Mouse (Mus musculus): ENCODE data around the gene Ssxb3. TPM values are rescaled to one million over a fixed set of nuclear protein-coding genes. Genes with fewer than 3 reads are reported as not detected.

The Ssxb3 gene
- polyA plus RNA-seq (2012; ENCODE audit: low replicate concordance) = not detected in 2 replicates

DNA sequence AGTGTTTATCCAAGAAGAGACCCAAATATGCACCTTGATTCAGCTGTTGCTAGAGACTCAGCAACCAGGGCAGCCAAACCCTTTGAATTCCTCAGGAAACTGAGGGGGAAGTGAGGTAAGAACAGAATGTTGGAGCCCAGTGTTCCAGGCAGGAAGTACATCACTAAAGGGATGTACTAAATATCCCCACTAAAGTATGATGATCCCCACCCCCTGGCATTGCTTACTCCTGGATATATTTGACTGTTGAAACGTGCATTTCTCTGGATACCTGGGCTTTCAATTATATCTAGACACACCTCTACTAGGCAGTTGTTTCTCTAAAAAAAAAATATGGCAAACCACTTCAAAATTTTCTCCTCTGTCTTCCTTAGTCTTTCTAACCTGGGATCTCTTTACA lies at the start of gene Ssxb3:
Ssxb3 (minus strand) TSS at position 101 of the 400 bp plus-strand sequence.

DNA sequence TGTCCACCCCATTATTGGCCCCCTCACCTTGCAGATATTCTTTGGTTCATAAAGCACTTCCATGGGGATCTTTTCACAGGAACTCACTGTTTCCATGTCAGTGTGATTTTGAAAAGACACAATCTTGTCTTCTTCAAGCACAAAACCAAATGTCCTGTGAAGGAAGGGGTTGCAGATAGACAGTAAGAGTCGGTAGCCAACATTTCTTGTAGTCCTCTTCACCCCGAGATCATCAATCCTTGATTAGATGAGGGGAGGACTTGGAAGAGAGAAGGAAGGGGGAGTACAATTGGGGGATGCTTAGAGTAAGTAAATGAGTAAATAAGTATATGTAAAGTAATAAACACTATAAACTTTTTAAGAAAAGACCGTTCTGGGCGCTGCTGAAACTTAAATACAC lies 43.5 kb downstream of the Ssxb3 start, which contains the start of gene Ssxb6:
Ssxb6 (minus strand) TSS at position 101 of the 400 bp plus-strand sequence.

Other genes with a start within 250 kb of the Ssxb3 start
- gene Ssxb9, start 224.8 kb downstream of the Ssxb3 start, polyA plus RNA-seq (2012; ENCODE audit: low replicate concordance) = not detected in 2 replicates
- not detected in 2 replicates for gene Ssxb1, start 178.5 kb downstream of the Ssxb3 start, polyA plus RNA-seq (2012; ENCODE audit: low replicate concordance)
- not detected in 2 replicates for gene Ssxb2, start 130.1 kb downstream of the Ssxb3 start, polyA plus RNA-seq (2012; ENCODE audit: low replicate concordance)
- not detected in 2 replicates for gene Gm14459, start 66.9 kb downstream of the Ssxb3 start, polyA plus RNA-seq (2012; ENCODE audit: low replicate concordance)
- gene Ssxb6, start 43.6 kb downstream of the Ssxb3 start, polyA plus RNA-seq (2012; ENCODE audit: low replicate concordance) = not detected in 2 replicates
- gene Ssxb8, start 99.0 kb upstream of the Ssxb3 start, polyA plus RNA-seq (2012; ENCODE audit: low replicate concordance) = not detected in 2 replicates
- gene Ssx9, start 156.6 kb upstream of the Ssxb3 start, polyA plus RNA-seq (2012; ENCODE audit: low replicate concordance) = not detected in 2 replicates
- gene Ssxb5, start 211.9 kb upstream of the Ssxb3 start, polyA plus RNA-seq (2012; ENCODE audit: low replicate concordance) = not detected in 2 replicates

Measured in leukemia stem cell, adult 10-12 weeks (primary cell).